Mouse (Mus musculus) urinary bladder, postnatal 36 days (tissue): ENCODE measurements at regions not wholly inside any gene's neighbourhood (a gene's known extent, or its start where the extent isn't known, plus 50 kb on each side); places are given as distances from the start of the nearest gene placed in this dataset.
"Not testable (repeated sequence)": the region's sequence is repeated elsewhere in the genome, so short reads cannot be mapped to it uniquely, and the experiment has no call there.

ENCODE experiments used
- DNase-seq, 2 experiments: peaks; one replicate each; pipeline ENCODE4 v3.0.0; 2022; ENCODE audit warnings: low spot score in 2 of 2, mixed read lengths in 1 of 2

DNA sequence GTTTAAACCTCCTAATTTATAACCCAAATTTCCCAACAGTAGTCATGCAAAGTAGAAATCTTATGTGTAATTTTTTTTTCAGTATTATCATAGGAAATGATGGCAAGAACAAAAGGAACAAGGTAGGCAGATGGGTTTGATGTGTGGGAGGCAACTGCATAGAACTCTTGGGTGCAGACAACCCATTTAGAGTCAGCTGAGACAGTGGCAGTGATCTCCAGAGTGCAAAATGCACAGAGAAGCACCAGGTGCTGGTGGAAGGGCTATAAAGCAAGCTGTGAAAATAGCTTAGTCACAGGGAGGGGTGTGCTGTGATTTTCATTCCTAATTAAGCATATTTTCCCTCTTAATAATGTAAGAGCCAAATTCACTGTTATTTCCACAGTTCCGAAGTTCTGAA, 130.5 kb downstream of the Car2 start:
- DNase-seq, result no peak

DNA sequence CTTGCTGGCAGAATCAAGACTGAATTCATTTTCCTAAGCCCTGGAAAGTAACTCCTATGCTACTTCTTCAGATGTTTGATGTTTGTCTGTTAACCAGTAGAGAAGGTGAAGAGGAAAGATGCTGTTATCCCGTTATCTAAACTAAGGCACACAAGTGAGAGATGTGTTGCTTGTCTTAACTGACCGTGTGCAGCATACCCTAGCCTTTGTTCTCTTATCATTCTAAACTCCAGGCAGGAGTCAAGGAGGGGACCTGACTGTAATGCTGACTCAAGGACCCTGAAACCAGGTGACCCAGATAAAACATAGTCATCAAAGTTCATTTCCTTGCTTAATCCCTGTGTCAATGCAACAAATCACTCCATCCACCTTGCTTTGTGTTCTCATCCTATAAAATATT, 136.7 kb downstream of the Car2 start:
- DNase-seq, result no peak

DNA sequence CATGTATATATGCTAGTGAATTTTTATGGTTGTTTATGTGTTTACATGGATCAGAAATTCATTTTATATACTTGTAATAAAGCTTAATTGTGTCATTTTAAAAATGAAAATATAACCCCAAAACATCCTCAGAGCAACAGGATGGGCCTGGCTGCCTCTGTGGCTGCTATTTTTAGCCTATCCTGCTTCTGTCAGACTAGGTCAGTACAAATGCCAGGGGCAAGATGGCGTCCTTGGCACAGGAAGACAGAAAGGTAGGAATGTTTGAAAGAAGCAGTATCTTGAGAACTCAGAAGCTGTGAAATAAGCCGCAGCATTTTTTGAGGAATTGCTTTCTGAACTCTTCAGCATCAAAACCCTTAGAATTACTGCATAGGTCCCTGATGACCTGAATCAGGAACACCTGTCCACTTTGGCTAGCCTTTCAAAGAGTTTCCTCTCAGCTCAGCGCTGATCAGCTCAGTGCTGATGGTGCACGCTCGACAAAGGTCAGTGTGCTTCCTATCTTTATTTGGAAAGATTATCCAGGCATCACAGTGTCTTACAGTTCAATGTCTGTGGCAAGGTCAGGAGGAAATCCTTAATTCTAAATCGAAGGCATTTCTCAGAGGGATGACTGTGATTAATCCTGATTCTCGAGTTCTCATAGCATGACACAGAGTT, 154.9 kb downstream of the Car2 start:
- DNase-seq, result no peak

DNA sequence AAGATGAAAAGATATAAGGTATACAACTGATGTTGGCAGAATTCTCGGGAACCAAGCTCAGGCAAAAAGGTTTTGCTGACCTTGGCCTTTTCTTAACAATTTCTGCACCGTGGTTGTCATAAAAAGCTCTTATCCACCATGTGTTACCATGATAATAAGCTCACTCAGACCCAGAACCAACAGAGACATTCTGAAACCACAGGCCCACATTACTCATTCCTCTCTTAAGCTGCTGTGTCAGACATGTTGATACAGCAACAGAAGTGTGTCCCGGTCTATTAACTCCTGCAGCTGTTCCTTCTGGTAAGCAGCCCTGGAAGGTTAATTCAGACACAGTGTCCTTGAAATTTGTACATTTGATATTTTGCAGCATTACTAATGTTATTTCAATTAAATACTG, 167.9 kb downstream of the Car2 start:
- no peak for DNase-seq

DNA sequence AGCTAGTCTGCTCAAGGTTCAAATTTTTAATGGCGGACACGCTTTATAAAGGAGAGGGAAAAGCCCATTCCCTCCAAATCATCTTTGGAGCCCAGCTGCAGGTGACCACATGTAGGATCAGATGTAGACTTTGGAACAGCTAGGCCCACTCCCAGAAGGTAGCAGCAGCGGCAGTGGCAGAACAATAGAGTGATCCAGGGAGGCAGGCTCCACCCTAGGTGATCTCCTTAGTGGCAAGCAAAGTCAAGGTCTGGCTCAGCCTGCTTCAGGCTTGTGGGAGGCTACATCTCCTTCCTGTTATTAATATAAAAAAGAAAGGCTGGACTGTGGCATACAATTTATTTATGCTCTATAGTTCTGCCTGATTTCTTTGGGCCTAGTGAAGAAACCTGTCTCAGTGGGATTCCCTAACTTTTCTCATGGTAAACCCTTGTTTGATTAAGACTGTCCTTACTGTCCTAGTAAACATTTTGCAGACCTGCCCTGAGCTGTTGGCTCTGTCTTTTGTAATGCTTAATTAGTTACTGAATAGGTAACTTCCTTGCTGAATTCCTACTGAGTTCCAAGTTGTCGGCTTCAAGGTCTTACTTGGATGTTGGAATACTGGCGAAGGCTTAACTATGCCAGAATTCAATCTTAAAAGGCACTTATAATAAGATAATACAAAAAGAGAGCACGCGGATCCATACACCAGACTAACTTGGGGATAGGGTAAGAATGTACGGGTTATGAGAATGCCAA, 169.6 kb downstream of the Car2 start:
- DNase-seq, result not testable (repeated sequence)

DNA sequence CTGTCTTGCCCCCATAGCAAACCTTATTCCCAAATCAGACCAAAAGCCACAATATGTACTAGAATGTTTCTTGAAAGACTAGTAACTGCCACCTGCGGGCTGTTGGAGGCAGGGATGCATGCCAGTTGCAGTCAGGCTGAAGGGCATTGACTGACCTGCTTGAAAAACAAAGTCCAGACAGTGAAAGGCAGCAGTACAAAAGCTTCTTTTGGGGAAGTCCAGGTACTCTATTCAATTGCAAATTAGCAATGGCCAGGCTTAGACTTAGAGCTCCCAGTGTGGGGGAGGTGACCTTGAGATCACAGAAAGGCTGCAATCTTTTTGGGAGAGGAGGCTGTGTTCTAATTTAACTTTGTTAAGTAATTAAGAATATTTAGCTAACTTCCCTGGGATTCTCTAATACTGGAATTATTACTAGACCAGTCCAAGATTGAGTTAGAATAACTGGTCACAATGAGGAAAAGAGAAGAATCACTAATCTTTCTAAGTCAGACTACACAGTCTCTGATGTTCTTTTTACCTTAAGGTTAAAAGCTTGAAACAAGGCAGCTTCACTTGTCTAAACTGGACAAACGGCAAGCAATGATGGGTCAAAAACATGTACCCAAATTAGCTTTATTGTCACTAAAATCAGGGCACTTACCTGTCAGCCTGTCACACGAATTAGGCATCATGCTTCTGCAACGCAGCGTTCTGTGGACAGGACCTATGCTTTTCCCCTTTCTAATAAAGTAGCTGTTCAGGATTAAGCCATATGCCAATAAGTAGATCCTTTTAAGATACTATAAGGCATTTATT, 170.9 kb downstream of the Car2 start:
- DNase-seq, result not testable (repeated sequence)

DNA sequence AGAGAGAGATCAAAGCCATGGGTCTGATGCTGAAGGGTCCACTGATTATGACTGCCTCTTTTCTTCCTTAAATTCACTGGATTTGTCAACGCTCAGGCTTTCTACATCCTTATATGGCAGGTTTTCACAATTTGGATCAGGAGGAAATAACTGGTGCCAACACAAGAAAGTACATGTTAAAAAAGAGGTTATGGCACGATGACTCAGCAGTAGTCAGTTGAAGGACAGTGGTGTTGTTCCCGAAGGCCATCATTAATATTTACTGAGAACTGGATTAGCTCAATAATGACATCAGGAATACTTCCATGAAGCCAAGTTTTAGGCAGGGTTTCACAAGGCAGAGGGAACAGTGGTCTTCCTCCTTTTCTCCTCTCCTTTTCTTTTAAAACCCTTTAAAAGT, 179.6 kb downstream of the Car2 start:
- DNase-seq, result no peak

DNA sequence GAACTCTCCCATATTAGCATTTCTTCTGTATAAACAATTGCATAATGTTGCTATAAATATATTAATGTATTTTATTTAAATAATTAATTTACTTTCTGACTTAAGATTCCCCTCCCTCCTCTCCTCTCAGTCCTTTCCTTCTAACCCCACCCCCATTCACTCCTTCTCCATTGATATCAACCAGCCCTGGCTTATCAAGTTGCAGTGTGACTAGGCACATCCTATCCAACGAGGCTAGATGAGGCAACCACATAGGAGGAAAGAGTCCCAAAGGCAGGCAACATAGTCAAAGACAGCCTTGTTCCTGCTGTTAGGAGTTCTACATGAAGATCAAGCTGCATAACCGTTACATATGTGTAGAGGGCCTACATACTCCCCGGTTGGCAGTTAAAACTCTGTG, 182.2 kb downstream of the Car2 start:
- no peak for DNase-seq

DNA sequence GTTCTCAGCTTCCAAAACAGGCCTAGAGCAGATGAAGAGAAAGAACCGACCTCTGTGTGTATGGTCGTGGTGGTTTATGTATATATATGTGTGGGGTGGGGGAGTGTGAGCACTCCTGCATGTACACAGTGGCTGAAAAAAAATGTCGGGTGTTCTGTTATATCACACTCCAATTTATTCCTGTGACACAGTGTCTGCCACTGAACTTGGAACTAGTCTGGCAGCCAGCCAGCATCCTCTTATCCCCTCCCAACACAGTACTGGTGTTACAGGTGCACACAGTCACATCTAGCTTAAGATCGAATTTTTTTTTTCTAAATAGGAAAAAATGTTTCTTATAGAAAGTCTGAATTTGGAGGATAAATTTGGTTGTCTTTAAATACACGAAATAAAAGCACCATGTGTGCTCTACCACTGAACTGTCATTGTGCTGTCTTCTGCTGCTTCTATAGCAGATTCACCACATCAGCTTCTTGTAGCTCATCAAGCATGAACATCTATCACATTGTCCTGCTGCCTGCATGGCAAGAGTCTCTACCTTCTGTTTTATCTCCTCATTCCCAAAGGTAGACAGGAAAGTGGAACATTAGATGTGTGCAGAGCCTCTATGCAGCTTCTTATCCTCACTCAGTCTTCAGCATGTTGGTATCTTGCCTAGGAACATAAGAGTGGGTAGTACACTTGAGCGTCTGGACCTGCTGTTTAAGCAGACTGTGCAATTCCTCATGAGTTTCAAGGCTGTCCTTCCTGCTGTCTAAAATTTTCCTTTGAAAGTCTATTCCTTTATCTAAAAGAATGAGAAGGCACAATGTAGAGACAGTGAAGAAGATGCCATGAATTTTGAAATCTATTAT, 185.2 kb downstream of the Car2 start:
- DNase-seq, result no peak

DNA sequence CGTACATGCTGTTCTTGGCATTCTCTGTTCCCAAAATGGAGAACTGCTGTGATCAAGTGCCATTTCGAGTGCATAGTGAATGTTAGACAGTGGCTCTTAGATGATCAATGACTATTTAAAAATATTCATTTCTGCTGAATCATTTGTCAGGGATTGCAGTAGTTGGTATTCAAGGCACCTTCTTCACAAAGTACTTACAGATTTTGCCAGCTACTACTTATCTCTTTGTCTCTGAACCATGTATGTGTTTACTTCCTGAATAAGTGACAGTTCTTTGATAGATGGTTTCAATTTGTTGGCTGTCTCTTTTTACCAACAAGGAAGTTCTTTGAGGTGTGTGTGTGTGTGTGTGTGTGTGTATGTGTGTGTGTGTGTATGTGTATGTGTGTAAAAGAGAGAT, 187.3 kb downstream of the Car2 start:
- no peak for DNase-seq

DNA sequence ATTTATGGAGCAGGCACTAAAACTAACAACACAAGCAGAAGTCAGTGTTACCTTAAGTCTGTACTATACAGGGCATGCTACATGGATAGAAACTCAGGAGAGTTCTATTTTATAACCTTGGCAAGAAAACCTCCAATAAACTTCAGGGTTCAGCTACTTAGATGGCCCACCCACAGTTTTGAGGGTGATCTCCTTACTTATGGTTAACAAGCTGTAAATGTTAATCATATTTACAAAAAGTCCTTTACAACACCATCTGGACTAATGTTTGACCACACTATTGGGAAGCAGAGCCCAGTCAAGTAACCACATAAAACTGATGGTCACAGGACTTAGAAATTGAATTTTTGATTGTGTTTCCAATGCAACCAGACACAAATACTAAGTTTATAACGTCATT, 187.8 kb downstream of the Car2 start:
- no peak for DNase-seq

DNA sequence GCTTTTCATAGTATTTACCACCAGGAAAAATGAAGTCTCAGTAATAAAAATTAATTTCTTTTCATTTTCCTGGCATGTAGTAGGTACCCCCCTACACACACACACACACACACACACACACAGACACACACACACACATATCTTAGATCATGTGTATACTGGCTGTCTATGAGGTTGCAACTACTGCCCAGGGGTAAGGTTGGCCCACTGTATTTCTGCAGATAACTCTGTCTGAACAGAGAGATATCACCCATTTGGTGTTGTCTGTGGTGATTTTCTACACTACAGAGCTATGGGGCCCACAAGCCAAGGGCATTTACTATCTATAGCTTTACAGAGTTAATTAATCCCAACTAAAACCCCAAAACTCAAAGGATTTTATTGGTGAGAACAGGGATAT, 188.9 kb downstream of the Car2 start:
- no peak for DNase-seq

DNA sequence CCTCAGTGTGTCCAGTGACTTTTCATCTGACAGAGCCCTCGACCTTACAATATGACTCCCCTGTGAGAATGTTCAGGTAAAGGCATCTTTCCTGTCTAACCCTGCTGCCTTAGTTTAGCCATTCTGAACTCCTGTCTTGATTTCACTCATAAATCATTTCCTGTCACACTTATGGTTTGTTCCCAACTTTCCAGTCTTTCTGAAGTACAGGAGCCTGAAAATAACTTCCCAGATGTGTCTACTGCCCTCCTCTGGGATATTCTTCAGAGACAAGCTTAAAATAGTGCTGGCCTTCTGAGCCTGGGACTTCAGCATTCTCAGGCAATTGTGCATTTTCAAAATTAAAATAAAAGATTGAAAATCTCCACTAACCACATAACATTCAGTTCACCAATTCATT, 204.1 kb downstream of the Car2 start:
- DNase-seq, result no peak

DNA sequence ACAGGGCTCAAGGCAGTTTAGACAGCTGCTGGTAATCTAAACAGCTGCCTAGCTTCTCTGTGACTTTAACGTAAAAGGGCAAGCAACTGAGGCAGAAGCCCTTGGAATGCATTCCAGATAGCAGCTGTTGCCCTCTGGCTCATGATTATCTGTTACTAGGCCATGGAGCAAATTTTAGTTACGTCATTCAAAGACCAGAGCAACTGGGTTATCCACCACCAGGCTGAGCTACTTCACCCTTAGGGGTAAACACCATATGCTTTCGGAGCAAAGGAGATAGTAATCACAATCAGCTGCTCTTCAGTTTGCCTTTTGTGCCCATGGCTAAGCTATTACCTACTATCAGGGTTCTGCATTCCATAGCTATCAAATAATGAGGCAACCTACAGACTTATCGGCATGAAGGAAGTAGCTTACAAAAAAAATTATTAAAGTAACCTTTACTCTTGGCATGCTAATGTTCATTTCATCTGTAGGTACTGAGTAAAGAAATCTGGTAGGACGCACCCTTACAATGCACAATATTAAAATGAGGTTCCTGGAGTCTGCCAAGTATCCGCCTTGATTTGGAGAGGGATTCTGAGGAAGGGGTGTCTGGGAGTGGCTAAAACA, 212.2 kb downstream of the Car2 start:
- DNase-seq, result no peak

DNA sequence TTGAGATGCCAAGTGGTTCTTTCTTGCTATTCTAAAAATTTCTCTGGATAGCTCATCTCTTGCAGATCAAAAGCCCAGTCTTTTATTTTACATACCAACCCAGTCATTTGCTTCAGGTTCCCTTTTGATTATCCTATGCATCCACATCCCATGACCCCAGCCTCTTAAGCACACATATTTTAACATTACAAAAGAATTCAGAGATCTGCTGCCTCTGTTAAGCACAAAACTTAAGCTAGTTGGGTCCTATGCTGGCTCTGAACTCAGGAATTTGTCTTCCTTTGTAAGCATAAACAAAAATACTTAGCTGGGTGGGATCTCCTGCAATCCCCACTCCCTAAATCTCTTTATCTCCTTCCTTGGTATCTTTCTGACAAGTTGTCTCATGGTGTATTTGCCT, 212.9 kb downstream of the Car2 start:
- no peak for DNase-seq

DNA sequence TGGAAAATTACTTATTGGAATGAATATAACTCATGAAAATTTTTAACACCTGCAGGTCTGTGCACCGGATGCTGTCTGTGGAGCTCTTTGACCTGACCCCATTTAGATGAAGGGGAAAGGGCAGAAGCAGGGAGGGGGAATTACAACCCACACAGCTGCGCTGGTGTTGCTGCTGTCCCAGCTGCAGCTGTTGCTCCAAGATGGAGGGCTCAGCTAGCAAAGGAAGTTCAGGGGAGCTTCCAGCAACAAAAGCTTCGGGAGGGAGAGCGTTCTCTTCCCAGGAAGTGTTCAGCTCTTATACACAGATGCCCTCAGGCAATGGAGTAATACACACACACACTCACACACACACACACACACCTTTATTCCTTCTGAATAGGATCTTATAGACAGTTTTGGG, 219.6 kb downstream of the Car2 start:
- no peak for DNase-seq

DNA sequence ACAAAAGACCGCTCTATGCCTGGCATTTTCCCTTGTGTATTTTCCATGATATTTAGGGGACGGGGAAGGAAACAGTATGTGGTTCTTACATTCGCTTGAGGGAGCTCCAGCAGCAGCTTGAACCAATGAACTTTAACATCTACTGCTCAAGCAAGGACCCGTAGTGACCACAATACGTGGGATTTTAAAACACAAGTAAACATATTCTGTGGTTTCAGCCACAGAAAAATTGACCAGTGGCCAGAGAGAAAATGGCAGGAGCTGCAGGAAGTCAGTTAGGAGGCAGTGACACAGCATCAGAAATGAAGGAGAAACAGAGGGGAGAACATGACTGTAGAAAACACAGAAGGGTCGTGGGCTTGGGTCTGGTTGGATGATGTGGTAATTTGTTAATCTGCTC, 220.2 kb downstream of the Car2 start:
- no peak for DNase-seq

DNA sequence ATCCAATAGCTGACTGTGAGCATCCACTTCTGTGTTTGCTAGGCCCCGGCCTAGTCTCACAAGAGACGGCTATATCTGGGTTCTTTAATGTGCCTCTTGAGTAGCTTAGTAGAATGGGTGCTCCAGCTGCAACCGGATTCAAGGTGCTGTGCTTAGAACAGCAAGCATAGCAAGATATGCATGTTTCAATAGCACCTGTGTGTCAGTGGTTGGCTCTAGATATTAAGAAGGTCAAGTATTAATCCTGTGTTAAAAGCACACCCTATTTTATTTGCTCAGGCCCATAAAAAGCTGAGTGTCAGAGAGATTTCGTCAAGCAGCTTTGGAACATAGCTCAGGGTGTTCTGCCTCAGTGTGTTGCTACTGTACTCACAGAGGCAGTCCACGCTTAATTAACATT, 221.2 kb downstream of the Car2 start:
- no peak for DNase-seq

DNA sequence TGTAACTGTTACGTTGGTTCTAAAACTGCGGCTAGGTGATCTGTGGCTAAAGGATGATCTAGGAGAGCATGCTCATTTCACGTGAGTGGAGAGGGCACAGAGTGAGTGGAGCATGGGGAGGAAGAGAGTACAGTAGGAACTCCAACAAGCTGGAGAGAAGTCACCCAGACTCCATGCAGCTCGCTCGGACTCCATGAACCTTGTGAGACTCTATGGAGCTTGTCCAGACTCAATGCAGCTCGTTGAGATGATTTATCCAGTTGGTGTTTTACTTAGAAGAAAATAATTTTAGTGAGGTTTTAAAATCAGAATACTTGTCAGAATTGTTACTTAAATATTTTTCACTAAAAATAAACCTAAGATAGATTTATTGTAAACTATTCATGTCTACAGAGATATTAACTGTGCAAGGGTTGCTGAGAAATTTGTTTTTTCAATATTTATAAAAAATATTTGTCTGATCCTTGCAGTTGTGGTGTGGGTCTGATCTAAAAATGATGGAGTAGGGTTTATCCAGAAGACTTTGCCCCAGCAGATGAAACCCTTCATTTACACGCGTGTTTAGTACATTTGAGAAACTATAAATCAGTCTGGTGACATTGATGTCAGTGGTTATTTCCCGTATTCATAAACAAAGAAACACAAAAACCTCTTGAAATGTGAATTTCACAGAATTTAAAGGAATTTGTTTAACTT, 222.3 kb downstream of the Car2 start:
- no peak for DNase-seq

DNA sequence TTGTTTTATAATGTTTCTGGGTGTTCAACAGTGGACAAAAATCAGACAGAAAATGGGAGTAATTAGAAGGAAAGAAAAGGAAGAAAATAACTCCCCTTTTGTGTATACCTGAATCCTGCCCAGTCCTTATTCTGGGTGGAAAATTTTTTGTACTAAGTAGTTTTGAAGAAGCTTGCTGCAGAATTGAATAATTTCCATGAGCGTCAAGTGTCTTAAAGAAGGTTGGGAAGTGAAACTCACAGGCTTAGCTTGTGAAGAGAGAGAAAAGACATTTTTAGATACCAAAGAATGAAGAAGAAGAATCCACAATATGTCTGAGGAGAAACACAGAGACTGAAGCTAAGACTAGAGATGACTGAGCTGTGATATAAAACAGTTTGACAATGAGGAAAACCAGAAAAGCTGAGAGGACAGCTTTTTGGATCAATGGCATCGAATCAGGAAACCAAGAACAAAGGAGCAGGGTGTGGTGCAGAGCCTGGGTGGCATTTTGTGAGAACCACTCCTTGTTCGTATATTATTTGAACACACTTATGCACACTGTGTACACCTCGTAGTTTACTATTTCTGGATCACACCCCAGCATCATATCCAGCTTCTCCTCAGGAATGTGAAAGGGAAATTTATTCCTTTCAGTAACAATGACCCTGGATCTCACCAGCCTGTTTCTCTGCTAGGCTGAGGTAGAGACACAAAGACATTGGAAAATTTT, 221.9 kb downstream of the Gm9733 start:
- no peak for DNase-seq
